Mouse (Mus musculus) hindbrain, embryonic 14.5 days (tissue): ENCODE measurements at regions not wholly inside any gene's neighbourhood (a gene's known extent, or its start where the extent isn't known, plus 50 kb on each side); places are given as distances from the start of the nearest gene placed in this dataset.

ENCODE experiments used
- ATAC-seq: fragments of 200-750 bp; cut with Nextera tagmentation; 2 replicates; pipeline ENCODE4 v1.8.0; 2017; ENCODE audit warnings: moderate number of reproducible peaks, mild to moderate bottlenecking, moderate TSS enrichment, moderate library complexity; ENCODE audit not compliant: low FRiP score
- DNase-seq: peaks from one replicate; pipeline ENCODE4 v3.0.0-alpha.2; 2015; ENCODE audit warnings: low spot score
- H3K27ac ChIP-seq: fragments of 300-500 bp; sonication (generic); 2 replicates; pipeline ENCODE4 v1.5.1; 2014; ENCODE audit warnings: mild to moderate bottlenecking, moderate library complexity
- H3K27me3 ChIP-seq: fragments of 300-500 bp; sonication (generic); 2 replicates; pipeline ENCODE4 v1.6.1; 2014; ENCODE audit warnings: mild to moderate bottlenecking, low read length, mixed read lengths; ENCODE audit not compliant: control insufficient read depth, insufficient read depth
- H3K36me3 ChIP-seq: fragments of 300-500 bp; sonication (generic); replicated peaks from 2 replicates; pipeline ENCODE4 v1.6.1; 2014; ENCODE audit not compliant: control insufficient read depth, insufficient read depth
- H3K4me1 ChIP-seq: fragments of 300-500 bp; sonication (generic); replicated peaks from 2 replicates; pipeline ENCODE4 v1.6.1; 2014; ENCODE audit warnings: antibody characterized with exemption, low read length, mixed read lengths; ENCODE audit not compliant: control insufficient read depth, insufficient read depth
- H3K4me2 ChIP-seq: fragments of 300-500 bp; sonication (generic); replicated peaks from 2 replicates; pipeline ENCODE4 v1.6.1; 2014; ENCODE audit warnings: mild to moderate bottlenecking, moderate library complexity
- H3K4me3 ChIP-seq: fragments of 300-500 bp; sonication (generic); replicated peaks from 2 replicates; pipeline ENCODE4 v1.5.1; 2014; ENCODE audit warnings: mild to moderate bottlenecking, low read length
- H3K9ac ChIP-seq: fragments of 300-500 bp; sonication (generic); 2 replicates; pipeline ENCODE4 v1.6.1; 2014
- H3K9me3 ChIP-seq: fragments of 300-500 bp; sonication (generic); 2 replicates; pipeline ENCODE4 v1.6.1; 2016; ENCODE audit warnings: low read length; ENCODE audit not compliant: control insufficient read depth
- WGBS: fragments of 180-500 bp; shearing (Covaris S2); extraction: QIAGEN DNeasy Blood & Tissue Kit; methylation state at CpG from one replicate; pipeline ENCODE4 v1.1.7; 2014; 5-methylcytosine and 5-hydroxymethylcytosine counted together

GRCm38 (mm10) chr17:54685143-54686040 is 386.6 kb upstream of the Slc5a7 start:
- ATAC-seq = no peak
- no peak overlapping the region for H3K4me2 ChIP-seq
- no peaks in the 10 kb centered on the region for H3K36me3 ChIP-seq
- 73% methylated on average over 2 of the region's 2 CpGs for WGBS
- H3K4me1 ChIP-seq = no peaks in the 10 kb centered on the region
- no peak for DNase-seq
- H3K4me3 ChIP-seq = no peak overlapping the region
- no peak overlapping the region for H3K27ac ChIP-seq
- H3K9me3 ChIP-seq = no peaks in the 10 kb centered on the region
- H3K9ac ChIP-seq = no peak overlapping the region
- no peaks in the 10 kb centered on the region for H3K27me3 ChIP-seq

- Histone ChIP-seq H3K27ac (no peak overlapping the region), H3K9me3 (no peaks in the 10 kb centered on the region), H3K9ac (no peak overlapping the region), H3K4me3 (no peak overlapping the region), H3K4me2 (no peak overlapping the region), H3K27me3 (no peaks in the 10 kb centered on the region), H3K36me3 (no peaks in the 10 kb centered on the region), H3K4me1 (no peaks in the 10 kb centered on the region)
- WGBS = 63% methylated on average over 2 of the region's 2 CpGs
- DNase-seq (no peak), ATAC-seq (no peak)
Observed at GRCm38 (mm10) chr17:54678111-54678510, 379.3 kb upstream of the Slc5a7 start.

- Histone ChIP-seq H3K4me3 (no peak overlapping the region), H3K36me3 (no peaks in the 10 kb centered on the region), H3K27ac (no peak overlapping the region), H3K4me1 (no peaks in the 10 kb centered on the region), H3K4me2 (no peak overlapping the region), H3K27me3 (no peaks in the 10 kb centered on the region), H3K9ac (no peak overlapping the region), H3K9me3 (no peaks in the 10 kb centered on the region)
- DNase-seq (no peak), ATAC-seq (no peak)
- WGBS = 78% methylated on average over 2 of the region's 2 CpGs
Observed at GRCm38 (mm10) chr17:54669499-54669898, 370.7 kb upstream of the Slc5a7 start.

- no peak overlapping the region for H3K4me3 ChIP-seq
- no peak overlapping the region for H3K27ac ChIP-seq
- no peak overlapping the region for H3K9ac ChIP-seq
- H3K27me3 ChIP-seq = no peaks in the 10 kb centered on the region
- H3K9me3 ChIP-seq = no peaks in the 10 kb centered on the region
- no peaks in the 10 kb centered on the region for H3K4me1 ChIP-seq
- DNase-seq = peak; percentile 39
- no peak for ATAC-seq
- no peak overlapping the region for H3K4me2 ChIP-seq
- WGBS = 58% methylated on average over 2 of the region's 2 CpGs
- H3K36me3 ChIP-seq = no peaks in the 10 kb centered on the region
Observed at GRCm38 (mm10) chr17:54662558-54663245, 363.9 kb upstream of the Slc5a7 start.

- H3K9me3 ChIP-seq = no peaks in the 10 kb centered on the region
- H3K27me3 ChIP-seq = no peaks in the 10 kb centered on the region
- ATAC-seq (no peak), DNase-seq (no peak)
- H3K27ac ChIP-seq = no peak overlapping the region
- no peaks in the 10 kb centered on the region for H3K36me3 ChIP-seq
- H3K4me3 ChIP-seq = no peak overlapping the region
- no peak overlapping the region for H3K4me2 ChIP-seq
- H3K4me1 ChIP-seq = no peaks in the 10 kb centered on the region
- no peak overlapping the region for H3K9ac ChIP-seq
Observed at GRCm38 (mm10) chr17:54656553-54656952, 357.7 kb upstream of the Slc5a7 start.
